Mouse (Mus musculus) gastrocnemius, postnatal 14 days (tissue): Measurements from ENCODE around the gene Rhox2h. TPM values are rescaled to one million over a fixed set of nuclear protein-coding genes. Genes with fewer than 3 reads are reported as not detected.
"Not testable (repeated sequence)": the region's sequence is repeated elsewhere in the genome, so short reads cannot be mapped to it uniquely, and the experiment has no call there.

ENCODE experiments used
- DNase-seq: peaks from one replicate; pipeline ENCODE4 v3.0.0; 2021; ENCODE audit warnings: mixed read lengths
- intact Hi-C: fragments of 180-260 bp; cut with DNase I; formaldehyde crosslinking; loops from one replicate; pipeline ENCODE4 v1.15.1; 2025; ENCODE audit warnings: low total_unique reads
- long read RNA-seq, 2 experiments: library from polyadenylated mRNA; stranded (forward); transcript quantifications; one replicate each; pipeline ENCODE4 v2.0.0; 2021
- total RNA-seq, 2 experiments: library from RNA; stranded (reverse); gene quantifications; 2 replicates each; pipeline ENCODE4 v1.2.3; 2021

Rhox2h gene
- total RNA-seq: not detected
- long read RNA-seq, experiment 1: 0 reads
- long read RNA-seq, experiment 2: 0 reads

DNA sequence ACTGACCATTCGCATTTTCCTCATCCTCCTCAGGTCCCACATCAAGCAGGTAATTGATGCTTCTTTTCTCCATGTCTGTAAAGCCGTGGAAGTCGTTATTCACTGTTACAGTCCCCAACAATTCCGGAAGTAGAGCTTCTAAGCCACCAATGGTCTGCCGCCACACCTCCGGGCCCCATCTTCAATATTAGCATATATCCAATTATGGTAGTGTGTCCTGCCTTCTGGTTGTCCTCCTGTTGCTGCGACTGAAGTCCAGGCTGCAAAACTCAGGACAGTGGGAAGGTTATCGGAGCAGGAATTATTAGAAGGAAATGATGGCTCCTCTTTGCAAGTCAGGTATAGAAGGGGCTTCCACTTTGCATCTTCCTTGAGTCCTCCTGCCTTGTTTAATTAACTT is at the start of gene Rhox2h:
Rhox2h (minus strand) TSS at position 101 of the 400 bp plus-strand sequence.
- DNase-seq, intact Hi-C loops: not testable (repeated sequence)

DNA sequence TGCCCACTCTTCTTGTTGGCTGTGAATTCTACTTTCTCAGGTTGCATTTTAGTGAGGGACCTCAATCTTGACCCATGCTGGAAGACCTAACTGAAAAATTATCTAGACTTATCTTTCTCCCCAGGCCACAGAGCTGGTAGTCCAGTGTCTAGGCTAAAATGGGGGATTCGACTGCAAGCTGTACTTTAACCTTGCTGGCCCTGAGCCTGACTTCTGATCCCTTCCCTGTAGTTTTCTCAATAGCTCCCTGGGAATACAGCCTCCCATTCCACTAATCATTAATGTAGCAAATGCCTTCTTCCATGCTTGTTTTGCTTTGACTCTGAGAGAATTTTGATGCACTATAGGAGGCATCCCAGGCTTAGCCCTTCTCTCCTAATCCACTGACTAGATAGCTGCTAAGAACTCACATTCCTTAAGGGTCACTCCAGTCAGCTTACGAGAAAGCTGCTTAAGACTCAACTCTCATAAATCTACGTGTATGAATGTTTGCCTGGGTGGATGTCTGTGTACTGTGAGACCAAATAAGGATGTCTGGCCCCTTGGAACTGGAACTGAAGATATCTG is 28.8 kb upstream of the Rhox2h start:
- no peak for DNase-seq
- intact Hi-C loops: no loop called here

DNA sequence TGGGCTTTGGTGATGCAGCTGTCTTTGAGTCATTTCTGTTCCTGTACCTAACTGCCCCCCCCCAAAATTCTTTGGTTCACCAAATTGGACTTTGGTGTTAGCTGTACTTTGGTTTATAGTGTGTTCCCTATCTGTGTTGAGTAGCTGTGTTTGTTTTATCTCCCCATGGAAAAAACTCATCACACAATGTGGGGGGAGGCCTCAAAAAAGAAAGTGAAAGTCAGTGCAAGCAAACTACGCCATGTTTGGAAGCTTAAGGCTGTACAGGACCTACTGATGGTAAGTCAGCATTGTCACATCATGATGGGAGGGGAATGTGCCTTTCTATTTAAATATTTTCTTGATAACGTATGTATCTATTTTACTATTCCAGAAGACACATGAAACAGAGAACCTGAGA is 19.2 kb upstream of the Rhox2h start:
- intact Hi-C loops: no loop called here
- no peak for DNase-seq

DNA sequence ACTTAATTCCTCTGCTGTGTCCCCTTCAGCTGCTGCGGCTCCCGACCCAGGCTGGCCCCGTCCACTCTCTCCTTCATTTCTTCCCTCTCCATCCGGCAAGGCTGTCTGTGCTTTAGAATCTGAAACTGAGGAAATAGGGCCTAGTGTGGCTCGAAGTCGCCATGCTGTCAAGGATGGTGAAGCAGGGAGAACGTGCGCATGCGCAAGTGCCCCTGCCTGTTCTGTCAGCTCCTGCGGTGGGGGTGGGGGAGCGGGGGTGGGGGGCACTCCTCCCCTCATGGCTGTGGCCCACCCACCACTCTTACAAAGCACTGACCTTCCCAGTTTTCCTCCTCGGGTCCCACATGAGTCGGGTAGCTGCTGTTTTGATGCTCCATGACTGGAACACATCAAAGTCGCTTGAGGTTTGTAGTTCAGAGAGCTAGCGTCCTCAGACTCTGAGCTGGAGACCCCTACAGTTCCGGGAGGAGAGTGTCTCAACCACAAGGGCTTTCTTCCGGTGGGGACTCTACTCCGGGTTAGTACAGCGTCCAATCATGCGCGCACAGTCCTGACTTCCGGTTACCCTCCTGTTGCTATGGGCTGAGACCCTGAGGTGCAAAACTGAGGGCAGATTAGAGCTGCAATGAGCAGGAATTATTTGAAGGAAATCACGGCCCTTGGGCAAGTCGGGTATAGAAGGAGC is 10.1 kb upstream of the Rhox2h start:
- no peak for DNase-seq
- intact Hi-C loops: no loop called here

DNA sequence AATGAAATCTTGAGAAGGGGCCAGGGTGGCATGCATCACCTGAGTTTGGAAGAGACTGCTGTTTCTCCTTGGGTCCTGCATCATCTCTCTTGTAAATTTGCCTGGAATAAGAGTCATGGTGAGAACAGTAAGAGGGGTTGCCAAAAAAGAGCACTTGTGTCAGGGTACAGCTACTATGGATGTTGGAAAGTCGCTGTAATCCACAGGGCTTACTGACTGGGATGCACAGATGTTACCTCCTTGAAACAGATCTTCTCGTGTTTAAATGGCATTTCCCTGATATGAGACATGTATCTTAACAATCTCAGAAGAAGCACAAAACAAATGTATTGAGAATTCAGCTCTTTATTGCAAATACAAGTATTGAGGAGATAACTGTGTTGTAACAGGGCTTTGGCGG is 4.4 kb downstream of the Rhox2h start, which contains the start of gene Rhox3h:
Rhox3h (minus strand) TSS at position 101 of the 400 bp plus-strand sequence.
- DNase-seq, intact Hi-C loops: not testable (repeated sequence)

DNA sequence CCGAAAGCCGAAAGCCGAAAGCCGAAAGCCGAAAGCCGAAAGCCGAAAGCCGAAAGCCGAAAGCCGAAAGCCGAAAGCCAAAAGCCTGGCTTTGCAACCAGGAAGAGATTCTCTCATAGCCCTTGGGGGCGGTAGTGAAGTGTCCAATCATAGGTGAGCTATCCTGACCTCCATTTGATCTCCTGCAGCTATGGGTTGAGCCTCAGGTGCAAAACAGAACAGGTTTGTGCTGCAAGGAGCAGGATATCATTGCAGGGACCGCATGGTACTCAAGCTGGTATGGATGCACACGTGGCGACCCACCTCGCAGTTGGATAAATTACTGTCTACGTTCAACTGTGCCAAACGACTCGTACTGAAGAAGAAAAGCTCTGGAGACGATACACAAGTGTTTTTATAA is 21.9 kb downstream of the Rhox2h start, which contains the start of gene Rhox4g:
Rhox4g (minus strand) TSS at position 101 of the 400 bp plus-strand sequence.
- intact Hi-C loops, DNase-seq: not testable (repeated sequence)

DNA sequence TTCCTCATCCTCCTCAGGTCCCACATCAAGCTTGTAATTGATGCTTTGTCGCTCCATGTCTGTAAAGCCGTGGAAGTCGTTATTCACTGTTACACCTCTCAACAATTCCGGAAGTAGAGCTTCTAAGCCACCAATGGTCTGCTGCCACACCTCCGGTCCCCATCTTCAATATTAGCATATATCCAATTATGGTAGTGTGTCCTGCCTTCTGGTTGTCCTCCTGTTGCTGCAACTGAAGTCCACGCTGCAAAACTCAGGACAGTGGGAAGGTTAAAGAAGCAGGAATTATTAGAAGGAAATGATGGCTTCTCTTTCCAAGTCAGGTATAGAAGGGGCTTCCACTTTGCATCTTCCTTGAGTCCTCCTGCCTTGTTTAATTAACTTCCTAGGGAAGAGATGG is 29.7 kb downstream of the Rhox2h start, which contains the start of gene Rhox2g:
Rhox2g (minus strand) TSS at position 101 of the 400 bp plus-strand sequence.
- intact Hi-C loops, DNase-seq: not testable (repeated sequence)

DNA sequence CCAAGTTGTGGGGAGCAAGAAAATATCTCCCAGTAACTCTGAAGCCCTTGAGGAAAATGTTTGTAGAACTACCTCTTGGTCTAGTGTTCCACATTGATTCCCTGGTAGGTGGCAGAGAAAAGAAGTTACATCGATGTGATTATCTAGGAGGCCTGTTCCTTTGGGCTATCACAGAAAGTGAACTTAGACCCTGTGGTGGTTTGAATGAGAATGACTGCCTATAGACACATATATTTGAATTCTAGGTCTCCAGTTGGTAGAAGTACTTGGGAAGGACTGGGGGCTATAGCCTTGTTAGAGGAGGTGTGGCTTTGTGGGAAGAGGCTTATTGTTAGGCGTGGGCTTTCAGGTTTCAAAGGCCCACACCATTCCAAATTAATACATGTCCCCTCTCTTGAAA is 44.6 kb downstream of the Rhox2h start, which contains the start of gene Rhox3g:
Rhox3g (minus strand) TSS at position 101 of the 400 bp plus-strand sequence.
- intact Hi-C loops, DNase-seq: not testable (repeated sequence)

Other genes starting within 250 kb of the Rhox2h start
- gene Rhox4b, start 240.8 kb downstream of the Rhox2h start, total RNA-seq: not detected
- not detected for gene Rhox2c, start 219.6 kb downstream of the Rhox2h start, total RNA-seq
- not detected for gene Rhox3c, start 214.7 kb downstream of the Rhox2h start, total RNA-seq
- gene Rhox4c, start 192.9 kb downstream of the Rhox2h start, total RNA-seq: not detected
- not detected for gene Rhox2d, start 179.8 kb downstream of the Rhox2h start, total RNA-seq
- gene Rhox4d, start 158.9 kb downstream of the Rhox2h start, total RNA-seq: not detected
- gene Rhox2e, start 142.8 kb downstream of the Rhox2h start, total RNA-seq: not detected
- not detected for gene Rhox3e, start 131.3 kb downstream of the Rhox2h start, total RNA-seq
- gene Rhox4e, start 115.9 kb downstream of the Rhox2h start, total RNA-seq: not detected
- not detected for gene Rhox2f, start 101.9 kb downstream of the Rhox2h start, total RNA-seq
- gene Rhox3f, start 92.3 kb downstream of the Rhox2h start, total RNA-seq: not detected
- gene Rhox4f, start 65.6 kb downstream of the Rhox2h start, total RNA-seq: not detected
- not detected for gene Rhox3g, start 44.7 kb downstream of the Rhox2h start, total RNA-seq
- not detected for gene Rhox2g, start 29.8 kb downstream of the Rhox2h start, total RNA-seq
- gene Rhox4g, start 21.9 kb downstream of the Rhox2h start, total RNA-seq: not detected
- not detected for gene Rhox3h, start 4.5 kb downstream of the Rhox2h start, total RNA-seq
- gene Rhox5, start 131.6 kb upstream of the Rhox2h start, total RNA-seq: not detected
- gene Rhox6, start 153.6 kb upstream of the Rhox2h start, total RNA-seq: not detected
- not detected for gene Rhox7a, start 158.4 kb upstream of the Rhox2h start, total RNA-seq
- not detected for gene Rhox8, start 205.7 kb upstream of the Rhox2h start, total RNA-seq
- not detected for gene Rhox7b, start 224.0 kb upstream of the Rhox2h start, total RNA-seq
- not detected for gene Rhox9, start 228.5 kb upstream of the Rhox2h start, total RNA-seq